Mouse (Mus musculus): ENCODE measurements around the gene Tcf7. TPM values are rescaled to one million over a fixed set of nuclear protein-coding genes. Genes with fewer than 3 reads are reported as not detected.
"Not testable (repeated sequence)": the region's sequence is repeated elsewhere in the genome, so short reads cannot be mapped to it uniquely, and the experiment has no call there.

Tcf7 gene
- polyA plus RNA-seq, 2 experiments from 2014 or later = 227 to 315 TPM

DNA sequence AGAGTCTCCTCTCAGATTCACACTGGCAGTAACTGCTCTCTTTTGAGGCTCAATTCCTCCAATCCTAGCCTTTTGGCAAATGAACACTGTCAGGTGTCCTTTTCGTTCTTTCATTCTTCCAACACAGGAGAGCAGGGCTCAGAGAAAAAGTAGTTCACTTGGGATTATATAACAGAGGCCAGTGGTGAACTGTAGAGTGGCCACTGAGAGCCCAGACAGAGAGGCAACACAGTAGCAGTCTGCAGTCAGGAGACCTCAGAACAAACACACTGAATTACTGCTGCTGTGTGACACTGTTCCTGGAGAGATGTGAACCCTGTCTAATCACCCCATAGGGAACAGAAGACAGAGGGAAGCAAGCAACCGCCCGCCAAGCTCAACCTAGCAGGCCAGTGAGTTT, 55.8 kb downstream of the Tcf7 start:
- ATAC-seq = no peak

DNA sequence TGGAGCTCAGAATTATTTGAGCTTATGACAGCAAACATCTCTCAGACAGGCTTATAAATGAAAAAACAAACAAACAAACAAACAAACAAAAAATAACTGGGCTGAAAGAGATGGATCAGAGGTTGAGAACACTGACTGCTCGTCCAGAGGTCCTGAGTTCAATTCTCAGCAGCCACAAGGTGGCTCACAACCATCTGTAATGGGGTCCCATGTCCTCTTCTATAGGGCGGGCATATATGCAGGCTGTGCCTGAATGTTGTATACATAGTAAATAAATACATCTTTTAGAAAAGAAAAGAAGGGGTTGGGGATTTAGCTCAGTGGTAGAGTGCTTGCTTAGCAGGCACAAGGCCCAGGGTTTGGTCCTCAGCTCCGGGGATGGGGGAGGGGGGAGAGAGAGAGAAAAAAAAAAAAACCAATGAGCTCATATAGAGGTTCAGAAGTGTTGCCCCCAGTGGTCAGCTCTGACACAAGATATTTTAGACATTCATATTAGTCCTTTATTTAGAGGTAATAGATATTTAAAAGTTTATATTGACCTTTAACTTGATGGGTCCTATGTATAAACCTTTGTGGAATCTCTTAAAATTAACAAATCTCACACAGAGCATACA, 56.7 kb downstream of the Tcf7 start:
- no peak for ATAC-seq

DNA sequence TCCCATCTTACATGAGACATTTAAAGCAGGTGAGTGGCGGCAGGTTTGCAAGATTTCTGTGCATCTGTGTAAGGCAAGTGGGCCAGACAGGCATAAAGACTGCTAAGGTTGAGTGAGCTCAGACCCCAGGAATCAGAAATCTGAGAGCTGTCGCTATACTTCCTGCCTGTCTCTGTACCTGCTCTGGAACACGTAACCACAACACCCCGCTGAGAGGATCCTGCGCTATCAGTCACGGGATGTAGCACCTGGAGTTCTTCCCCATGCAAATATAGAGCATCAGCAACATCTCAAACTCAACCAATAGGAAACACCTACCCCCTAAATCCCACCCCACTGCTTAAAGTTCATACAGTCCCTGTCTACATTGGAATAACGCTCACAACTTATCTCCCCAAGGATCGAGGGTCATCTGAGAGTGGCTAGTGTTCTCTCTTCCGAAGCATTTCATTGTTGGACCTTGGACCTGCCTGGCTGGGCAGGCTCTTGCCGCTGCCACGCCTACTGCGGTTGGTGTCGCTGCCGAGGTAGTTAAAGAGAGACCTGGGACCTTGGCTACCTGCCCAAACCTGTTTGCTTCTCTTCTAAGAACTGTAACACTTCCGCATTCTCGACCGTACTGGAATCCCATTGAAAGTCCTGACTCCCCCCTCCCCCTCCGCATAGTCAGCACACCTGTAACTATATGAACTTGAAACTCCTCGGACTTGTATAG, 58.7 kb downstream of the Tcf7 start:
- ATAC-seq = peak; percentile 95

DNA sequence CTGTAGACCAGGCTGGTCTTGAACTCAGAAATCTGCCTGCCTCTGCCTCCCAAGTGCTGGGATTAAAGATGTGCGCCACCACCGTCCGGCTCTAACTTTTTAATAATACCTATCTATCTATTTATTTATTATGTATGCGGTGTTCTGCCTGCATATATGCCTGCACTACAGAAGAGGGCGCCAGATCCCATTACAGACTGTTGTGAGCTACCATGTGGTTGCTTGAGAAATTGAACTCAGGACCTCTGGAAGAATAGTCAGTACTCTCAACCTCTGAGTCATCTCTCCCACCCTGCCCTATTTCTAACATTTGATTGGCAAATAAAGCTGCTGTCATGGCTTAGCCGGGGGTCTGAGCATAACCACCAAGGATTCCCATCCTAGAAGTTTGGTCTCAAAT, 59.9 kb downstream of the Tcf7 start:
- ATAC-seq = peak; percentile 24

DNA sequence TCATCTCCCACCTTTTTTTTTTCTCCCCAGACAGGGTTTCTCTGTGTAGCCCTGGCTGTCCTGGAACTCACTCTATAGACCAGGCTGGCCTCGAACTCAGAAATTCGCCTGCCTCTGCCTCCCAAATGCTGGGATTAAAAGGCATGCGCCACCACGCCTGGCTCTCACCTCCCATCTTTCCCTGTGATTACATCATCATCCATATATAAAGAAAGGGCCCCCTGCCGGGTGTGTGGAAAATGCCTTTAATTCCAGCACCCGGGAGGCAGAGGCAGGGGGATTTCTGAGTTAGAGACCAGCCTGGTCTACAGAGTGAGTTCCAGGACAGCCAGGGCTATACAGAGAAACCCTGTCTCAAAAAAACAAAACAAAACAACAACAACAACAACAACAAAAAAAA, 60.9 kb downstream of the Tcf7 start:
- not testable (repeated sequence) for ATAC-seq

DNA sequence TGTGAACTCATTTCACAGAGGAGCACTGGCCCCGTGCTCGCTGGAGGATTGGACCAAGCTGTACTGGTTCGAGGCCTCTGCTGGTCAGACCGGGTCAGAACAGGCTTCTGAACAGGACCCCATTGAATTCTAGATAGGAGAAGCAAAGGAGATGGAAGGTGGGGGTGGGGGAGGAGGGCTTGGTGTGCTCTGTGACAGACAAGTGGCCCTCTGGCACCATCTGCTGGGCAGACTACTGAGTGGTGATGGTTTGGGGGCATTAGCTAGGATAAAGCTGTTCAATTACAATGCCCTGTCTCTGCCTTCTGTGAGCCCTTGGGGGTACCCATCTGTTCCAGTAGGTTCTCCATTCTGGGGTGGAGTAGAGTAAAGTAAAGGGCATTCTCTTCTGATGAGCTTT, 62.5 kb downstream of the Tcf7 start:
- no peak for ATAC-seq

DNA sequence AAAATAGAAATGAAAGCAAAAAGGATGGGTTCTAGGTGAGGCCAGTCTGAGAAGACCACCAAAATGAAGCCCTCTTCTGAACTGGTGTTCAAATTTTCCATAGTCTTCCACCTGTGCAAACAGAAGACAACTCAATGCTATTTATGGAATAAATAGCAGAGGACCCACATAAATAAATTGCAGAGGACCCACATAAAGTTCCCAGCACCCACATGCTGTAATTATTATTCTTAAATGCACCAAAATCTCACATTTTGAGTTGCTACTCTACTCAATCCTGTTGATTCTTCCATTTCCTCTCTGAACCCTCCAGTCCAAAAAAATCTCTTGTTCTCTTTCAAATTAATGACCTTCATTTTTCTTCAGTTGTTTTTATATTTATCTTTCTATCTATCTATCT, 68.9 kb downstream of the Tcf7 start, which contains the start of gene Olfr1371:
Gene Olfr1371, minus strand, starts transcription at position 101 of the 400 bp plus-strand sequence.
- no peak for ATAC-seq

Other genes with a start within 250 kb of the Tcf7 start
- gene Ppp2ca, start 184.3 kb downstream of the Tcf7 start, polyA plus RNA-seq (2017; shearing (Covaris generic)) = 10 to 100 TPM; 11.0 to 18.0 TPM
- not detected for gene Olfr1373, start 137.5 kb downstream of the Tcf7 start, polyA plus RNA-seq (2017; shearing (Covaris generic))
- gene Olfr1371, start 69.0 kb downstream of the Tcf7 start, polyA plus RNA-seq (2017; shearing (Covaris generic)) = not detected
- gene Skp1a, start 51.0 kb downstream of the Tcf7 start, polyA plus RNA-seq (2017; shearing (Covaris generic)) = 100 to 1,000 TPM; 281 to 307 TPM
- gene Vdac1, start 77.8 kb upstream of the Tcf7 start, polyA plus RNA-seq (2017; shearing (Covaris generic)) = 10 to 100 TPM; 90.3 to 94.9 TPM
- gene 9530068E07Rik, start 113.4 kb upstream of the Tcf7 start, polyA plus RNA-seq (2017; shearing (Covaris generic)) = 10 to 100 TPM; 38.9 to 49.8 TPM